Mouse (Mus musculus) embryonic facial prominence, embryonic 14.5 days (tissue): Measurements from ENCODE around the gene Cnp. TPM values are rescaled to one million over a fixed set of nuclear protein-coding genes. Genes with fewer than 3 reads are reported as not detected.
"Not testable (repeated sequence)": the region's sequence is repeated elsewhere in the genome, so short reads cannot be mapped to it uniquely, and the experiment has no call there.

ENCODE experiments used
- ATAC-seq: fragments of 200-750 bp; cut with Nextera tagmentation; 2 replicates; pipeline ENCODE4 v1.8.0; 2017; ENCODE audit warnings: low read depth, moderate number of reproducible peaks, moderate TSS enrichment
- DNase-seq: peaks from one replicate; pipeline ENCODE4 v3.0.0-alpha.2; 2015; ENCODE audit warnings: low spot score
- H3K27ac ChIP-seq: fragments of 300-500 bp; sonication (generic); replicated peaks from 2 replicates; pipeline ENCODE4 v1.5.1; 2014; ENCODE audit warnings: low read depth, mild to moderate bottlenecking, low read length, moderate library complexity
- H3K27me3 ChIP-seq: fragments of 300-500 bp; sonication (generic); replicated peaks from 2 replicates; pipeline ENCODE4 v1.6.1; 2014; ENCODE audit warnings: low read length; ENCODE audit not compliant: control insufficient read depth, insufficient read depth
- H3K36me3 ChIP-seq: fragments of 300-500 bp; sonication (generic); 2 replicates; pipeline ENCODE4 v1.6.1; 2014; ENCODE audit warnings: low read length, mixed read lengths; ENCODE audit not compliant: control insufficient read depth, insufficient read depth
- H3K4me1 ChIP-seq: fragments of 300-500 bp; sonication (generic); 2 replicates; pipeline ENCODE4 v1.6.1; 2014; ENCODE audit warnings: antibody characterized with exemption, low read length; ENCODE audit not compliant: control insufficient read depth, insufficient read depth
- H3K4me2 ChIP-seq: fragments of 300-500 bp; sonication (generic); 2 replicates; pipeline ENCODE4 v1.6.1; 2014; ENCODE audit warnings: low read depth, mild to moderate bottlenecking, low read length, moderate library complexity, mixed read lengths
- H3K4me3 ChIP-seq: fragments of 300-500 bp; sonication (generic); 2 replicates; pipeline ENCODE4 v1.5.1; 2014; ENCODE audit warnings: low read depth, mild to moderate bottlenecking, low read length
- H3K9ac ChIP-seq: fragments of 300-500 bp; sonication (generic); 2 replicates; pipeline ENCODE4 v1.6.1; 2014; ENCODE audit warnings: low read depth, mild to moderate bottlenecking, low read length, moderate library complexity, mixed read lengths
- H3K9me3 ChIP-seq: fragments of 300-500 bp; sonication (generic); 2 replicates; pipeline ENCODE4 v1.6.1; 2016; ENCODE audit warnings: low read length; ENCODE audit not compliant: control insufficient read depth
- WGBS: fragments of 180-500 bp; shearing (Covaris S2); extraction: QIAGEN DNeasy Blood & Tissue Kit; methylation state at CpG from one replicate; pipeline ENCODE4 v1.1.7; 2014; 5-methylcytosine and 5-hydroxymethylcytosine counted together
- polyA plus RNA-seq: library from polyadenylated mRNA; unstranded; fragments of >200 nt; fragmentation: Nextera tagmentation; extraction: Ambion mirVana; gene quantifications from 2 replicates; pipeline ENCODE4 v1.2.1, GENCODE M21; 2014

The Cnp gene
- polyA plus RNA-seq, 1 experiment from 2014 or later = 33.6 TPM

DNA sequence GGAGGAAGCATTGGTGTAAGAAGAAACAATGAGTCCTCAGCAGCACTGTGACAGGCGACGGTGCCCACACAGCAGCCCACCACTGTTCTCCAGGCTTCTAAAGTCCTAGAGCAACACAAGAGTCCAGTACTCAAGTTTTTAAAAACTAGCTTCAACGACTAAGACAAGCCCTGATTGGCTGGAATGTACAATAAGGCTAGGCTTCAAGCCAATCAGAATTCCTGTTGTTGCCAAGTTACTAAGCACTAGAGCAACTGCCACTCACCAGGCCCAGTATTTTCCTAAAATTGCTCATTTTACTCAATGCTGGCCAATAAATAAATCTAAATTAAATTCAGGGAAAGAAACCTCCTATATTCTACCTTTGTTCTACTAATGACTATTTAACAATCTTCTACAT, 38.5 kb downstream of the Cnp start:
- Histone ChIP-seq H3K27ac (no peak overlapping the region), H3K27me3 (no peaks in the 10 kb centered on the region), H3K4me2 (no peak overlapping the region), H3K4me1 (peaks cover 11% of the 10 kb centered on the region; the same call in 1 of the 2 replicates), H3K36me3 (peaks cover 5% of the 10 kb centered on the region; the same call in 1 of the 2 replicates), H3K4me3 (no peak overlapping the region), H3K9ac (no peak overlapping the region), H3K9me3 (no peaks in the 10 kb centered on the region)
- 78% methylated on average over 3 of the region's 3 CpGs for WGBS
- no peak for ATAC-seq
- peak; percentile 64 for DNase-seq

DNA sequence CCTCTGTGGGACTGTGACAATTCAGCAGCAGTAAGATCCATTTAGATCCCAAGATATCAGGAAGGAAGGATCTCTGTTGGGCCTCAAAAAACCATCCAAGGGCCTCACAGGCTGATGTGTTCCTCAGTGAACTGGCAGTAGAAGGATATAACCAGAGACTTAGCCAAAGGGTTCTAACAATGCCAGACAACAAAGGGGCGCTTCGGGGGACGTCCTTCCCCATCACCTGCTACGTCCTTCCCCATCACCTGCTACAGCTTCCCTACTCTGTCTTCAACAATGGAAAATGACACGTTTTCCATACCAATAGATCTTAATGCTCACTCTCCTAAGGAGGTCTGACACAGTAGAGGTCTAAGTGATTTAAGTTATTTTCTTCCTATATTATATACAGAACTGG, 41.6 kb downstream of the Cnp start:
- WGBS = 87% methylated on average over 5 of the region's 5 CpGs
- Histone ChIP-seq H3K4me3 (no peak overlapping the region), H3K9ac (no peak overlapping the region), H3K4me2 (no peak overlapping the region), H3K9me3 (no peaks in the 10 kb centered on the region), H3K36me3 (peaks cover 1% of the 10 kb centered on the region; the same call in 1 of the 2 replicates), H3K27me3 (no peaks in the 10 kb centered on the region), H3K27ac (no peak overlapping the region), H3K4me1 (peaks cover 10% of the 10 kb centered on the region; the same call in 1 of the 2 replicates)
- DNase-seq = no peak
- no peak for ATAC-seq

DNA sequence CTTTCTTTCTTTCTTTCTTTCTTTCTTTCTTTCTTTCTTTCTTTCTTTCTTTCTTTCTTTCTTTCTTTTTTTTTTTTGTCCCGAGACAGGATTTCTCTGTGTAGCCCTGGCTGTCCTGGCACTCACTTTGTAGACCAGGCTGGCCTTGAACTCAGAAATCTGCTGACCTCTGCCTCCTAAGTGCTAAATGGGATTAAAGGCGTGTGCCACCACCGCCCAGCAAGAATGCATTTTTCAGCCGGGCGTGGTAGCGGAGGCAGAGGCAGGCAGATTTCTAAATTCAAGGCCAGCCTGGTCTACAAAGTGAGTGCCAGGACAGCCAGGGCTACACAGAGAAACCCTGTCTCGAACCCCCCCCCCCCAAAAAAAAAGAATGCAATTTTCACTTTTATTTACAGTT, 42.1 kb downstream of the Cnp start:
- not testable (repeated sequence) for H3K27me3 ChIP-seq, ATAC-seq, H3K4me1 ChIP-seq, H3K4me2 ChIP-seq, DNase-seq, H3K36me3 ChIP-seq, H3K27ac ChIP-seq, H3K9ac ChIP-seq, H3K4me3 ChIP-seq, H3K9me3 ChIP-seq
- 91% methylated on average over 7 of the region's 7 CpGs for WGBS

DNA sequence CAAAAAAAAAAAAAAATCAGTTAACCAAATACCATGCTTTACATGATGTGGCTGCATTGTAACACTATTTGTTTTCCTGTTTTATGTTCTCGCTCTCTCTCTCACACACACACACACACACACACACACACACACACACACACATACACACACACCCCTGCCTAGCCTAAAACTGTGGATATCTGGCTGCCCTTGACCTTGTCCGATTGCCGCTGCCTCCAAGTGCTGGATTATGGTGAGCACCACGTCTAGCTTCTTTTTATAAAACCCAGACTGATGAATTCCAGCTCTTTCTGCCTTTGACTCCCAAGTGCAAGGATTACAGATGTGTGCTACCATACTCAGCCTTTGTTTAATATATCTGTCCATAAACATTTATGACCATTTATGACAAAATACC, 42.8 kb downstream of the Cnp start:
- peaks cover 10% of the 10 kb centered on the region; the same call in 1 of the 2 replicates for H3K4me1 ChIP-seq
- 88% methylated on average over 4 of the region's 4 CpGs for WGBS
- H3K9me3 ChIP-seq = no peaks in the 10 kb centered on the region
- no peak overlapping the region for H3K27ac ChIP-seq
- ATAC-seq (no peak), DNase-seq (no peak)
- H3K27me3 ChIP-seq = no peaks in the 10 kb centered on the region
- H3K4me3 ChIP-seq = 0 out of 2 replicates have a peak overlapping the region, but pooled peaks have one; percentile 77
- H3K36me3 ChIP-seq = no peaks in the 10 kb centered on the region
- no peak overlapping the region for H3K9ac ChIP-seq
- H3K4me2 ChIP-seq = peak overlapping the region; percentile 67; the same call in 1 of the 2 replicates

DNA sequence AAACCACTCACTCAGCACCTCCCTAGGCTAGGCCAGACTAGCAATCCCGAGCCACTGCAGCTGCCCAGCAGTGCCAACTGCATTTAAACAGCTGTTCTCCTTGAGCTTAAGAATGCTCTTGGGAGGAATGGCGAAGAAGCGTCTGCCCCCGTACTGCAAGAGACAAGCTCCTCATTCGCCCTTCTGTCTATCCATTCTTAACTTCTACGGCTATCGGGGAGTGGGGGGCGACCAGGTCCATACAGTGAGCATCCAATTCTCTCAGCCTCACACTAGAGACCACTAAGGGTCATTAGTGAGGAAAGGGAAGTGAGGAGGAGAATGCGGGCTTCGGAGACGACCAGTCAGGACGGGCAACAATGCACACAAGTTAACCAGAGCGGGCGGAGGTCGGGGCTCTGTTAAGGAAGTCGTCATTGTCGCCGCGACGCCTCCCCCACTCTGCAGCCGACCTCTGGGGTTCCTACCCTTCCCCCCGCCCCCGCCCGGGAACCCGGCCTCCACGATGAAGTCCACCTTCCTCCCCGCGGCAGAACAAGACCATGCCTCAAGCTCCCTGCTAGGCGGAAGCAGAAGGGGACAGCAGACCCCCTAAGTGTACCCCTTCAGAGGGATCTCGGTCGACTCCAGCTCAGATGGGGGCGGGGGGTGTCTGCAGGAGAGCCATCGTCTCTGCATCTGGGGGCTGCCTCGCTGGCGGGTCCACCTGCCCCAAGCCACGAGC, 44.2 kb downstream of the Cnp start, which contains the start of gene Nkiras2:
Gene Nkiras2 (plus strand): TSS at position 484 of the 724 bp plus-strand sequence.
- H3K36me3 ChIP-seq = no peaks in the 10 kb centered on the region

DNA sequence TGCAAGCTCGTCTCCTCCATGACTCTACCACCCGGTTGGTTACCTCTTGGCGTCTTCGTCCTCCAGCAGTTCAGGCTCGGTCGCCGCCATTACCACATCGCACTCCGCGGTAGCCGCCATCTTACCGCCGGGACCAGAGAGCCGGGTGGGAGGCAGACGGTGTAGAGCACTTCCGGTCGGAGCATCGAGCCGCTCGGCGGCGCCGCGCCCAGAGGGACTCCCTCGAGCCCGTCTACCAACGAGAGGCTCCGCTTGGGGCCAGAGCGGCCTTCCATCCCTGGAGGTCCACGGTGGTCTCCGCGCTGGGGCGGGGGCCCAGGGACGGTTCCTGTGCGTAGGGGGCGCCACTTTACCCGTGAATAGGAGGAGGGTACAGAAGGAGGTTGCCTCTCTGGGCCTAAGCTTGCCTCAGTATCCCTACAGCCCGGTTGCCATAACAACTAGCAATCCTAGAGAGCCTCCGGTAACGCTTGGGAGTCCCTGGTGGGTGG, 44.8 kb downstream of the Cnp start:
- H3K4me2 ChIP-seq = peak overlapping the region; percentile 67
- no peaks in the 10 kb centered on the region for H3K27me3 ChIP-seq
- DNase-seq (peak; percentile 99), ATAC-seq (peak; percentile 97)
- 0% methylated on average over 30 of the region's 40 CpGs for WGBS
- H3K9me3 ChIP-seq = no peaks in the 10 kb centered on the region
- H3K4me1 ChIP-seq = peaks cover 17% of the 10 kb centered on the region
- H3K27ac ChIP-seq = peak overlapping the region; percentile 90
- H3K9ac ChIP-seq = peak overlapping the region; percentile 89
- H3K4me3 ChIP-seq = peak overlapping the region; percentile 77
- peaks cover 4% of the 10 kb centered on the region; the same call in 1 of the 2 replicates for H3K36me3 ChIP-seq

More for the DNA sequence above, 44.2 kb downstream of the Cnp start, which contains the start of gene Nkiras2:
- Histone ChIP-seq H3K9ac (peak within 1 kb of the TSS; percentile 89), H3K4me3 (peak within 1 kb of the TSS; percentile 77), H3K27me3 (no peaks in the 10 kb centered on the region), H3K4me2 (peak within 1 kb of the TSS; percentile 67), H3K4me1 (peaks cover 14% of the 10 kb centered on the region), H3K27ac (peak within 1 kb of the TSS; percentile 90), H3K9me3 (no peaks in the 10 kb centered on the region)
- 0% methylated on average over 28 of the region's 36 CpGs for WGBS
- ATAC-seq (peak; percentile 34), DNase-seq (peak; percentile 85)

GRCm38 (mm10) chr11:100619982-100620381, 45.3 kb downstream of the Cnp start, which contains the start of gene Dnajc7:
Dnajc7 (minus strand) TSS chr11:100620168.
- H3K9ac ChIP-seq = peak within 1 kb of the TSS; percentile 89
- ATAC-seq (no peak), DNase-seq (no peak)
- H3K4me3 ChIP-seq = peak within 1 kb of the TSS; percentile 77
- H3K4me1 ChIP-seq = peaks cover 17% of the 10 kb centered on the region
- peaks cover 8% of the 10 kb centered on the region; the same call in 1 of the 2 replicates for H3K36me3 ChIP-seq
- H3K9me3 ChIP-seq = no peaks in the 10 kb centered on the region
- no peaks in the 10 kb centered on the region for H3K27me3 ChIP-seq
- peak within 1 kb of the TSS; percentile 90 for H3K27ac ChIP-seq
- 3% methylated on average over 11 of the region's 11 CpGs for WGBS
- H3K4me2 ChIP-seq = peak within 1 kb of the TSS; percentile 67

- no peaks in the 10 kb centered on the region for H3K27me3 ChIP-seq
- peaks cover 17% of the 10 kb centered on the region for H3K4me1 ChIP-seq
- H3K4me2 ChIP-seq = peak overlapping the region; percentile 59
- ATAC-seq (peak; percentile 82), DNase-seq (peak; percentile 98)
- under 1% methylated on average over 20 of the region's 24 CpGs for WGBS
- peak overlapping the region; percentile 89 for H3K27ac ChIP-seq
- peak overlapping the region; percentile 87 for H3K9ac ChIP-seq
- no peaks in the 10 kb centered on the region for H3K9me3 ChIP-seq
- peaks cover 28% of the 10 kb centered on the region; the same call in 1 of the 2 replicates for H3K36me3 ChIP-seq
- peak overlapping the region; percentile 79 for H3K4me3 ChIP-seq
These were observed 48.0 kb downstream of the Cnp start for GRCm38 (mm10) chr11:100622714-100623113.
